Mouse (Mus musculus) left cerebral cortex, postnatal 14 days (tissue): ENCODE data around the gene Prss3. TPM values are rescaled to one million over a fixed set of nuclear protein-coding genes. Genes with fewer than 3 reads are reported as not detected.
"Not testable (repeated sequence)": the region's sequence is repeated elsewhere in the genome, so short reads cannot be mapped to it uniquely, and the experiment has no call there.

ENCODE experiments used
- DNase-seq, 2 experiments: peaks; one replicate each; pipeline ENCODE4 v3.0.0; 2021 to 2022; ENCODE audit warnings: low spot score in 2 of 2, mixed read lengths in 1 of 2
- intact Hi-C: fragments of 180-260 bp; cut with DNase I; formaldehyde crosslinking; loops from one replicate; pipeline ENCODE4 v1.15.1; 2025
- long read RNA-seq, 2 experiments: library from polyadenylated mRNA; stranded (forward); transcript quantifications; one replicate each; pipeline ENCODE4 v2.0.0; 2021
- total RNA-seq, 2 experiments: library from RNA; stranded (reverse); gene quantifications; 2 replicates each; pipeline ENCODE4 v1.2.3; 2021

Prss3 gene
- total RNA-seq = not detected
- long read RNA-seq, experiment 1 = 0 reads
- long read RNA-seq, experiment 2, partial matches to known transcripts = 1 of 1 reads
- long read RNA-seq, experiment 2, other reads (novel, unspliced or antisense) = 0 of 1 reads

DNA sequence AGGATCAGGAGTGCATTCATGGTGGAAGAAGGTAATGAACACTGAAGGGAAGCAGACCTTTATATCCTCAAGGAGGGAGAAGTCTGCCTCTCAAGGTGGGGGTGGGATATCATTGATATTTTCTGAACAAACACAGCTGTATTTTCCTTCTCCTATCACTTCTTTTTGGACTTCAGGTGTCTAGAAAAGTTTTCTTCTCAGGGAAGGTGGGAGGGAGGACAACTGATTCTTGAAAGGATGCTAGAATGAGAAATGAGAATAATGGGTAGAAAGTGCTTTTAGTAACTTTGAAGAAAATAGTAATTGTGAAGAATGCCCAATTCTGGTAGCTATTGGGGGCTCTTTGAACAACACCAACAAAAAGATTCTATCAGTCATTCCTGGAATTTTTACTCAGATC lies at the start of gene Prss3:
Gene Prss3 (minus strand): TSS at position 101 of the 400 bp plus-strand sequence.
- DNase-seq, intact Hi-C loops: not testable (repeated sequence)

DNA sequence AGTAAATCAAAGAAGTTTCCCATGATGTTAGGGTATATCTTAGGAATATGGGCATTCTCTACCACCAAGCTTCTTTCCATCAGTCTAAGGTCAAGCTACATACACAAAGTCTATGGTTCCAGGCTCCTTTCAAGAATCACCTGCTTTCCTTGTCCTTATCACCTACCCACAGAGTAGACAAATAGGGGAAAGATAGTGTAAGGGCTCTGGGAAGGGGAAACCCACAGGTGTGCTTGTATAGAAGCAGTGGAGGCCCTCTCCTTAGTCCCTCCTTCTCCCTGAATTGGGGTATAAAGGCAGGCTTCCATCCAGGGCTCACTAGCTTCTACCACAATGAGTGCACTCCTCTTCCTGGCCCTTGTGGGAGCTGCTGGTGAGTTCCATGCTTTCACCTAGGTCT lies 14.6 kb upstream of the Prss3 start, which contains the start of gene Gm5771:
Gene Gm5771 (plus strand): TSS at position 301 of the 400 bp plus-strand sequence.
- intact Hi-C loops, DNase-seq: not testable (repeated sequence)

DNA sequence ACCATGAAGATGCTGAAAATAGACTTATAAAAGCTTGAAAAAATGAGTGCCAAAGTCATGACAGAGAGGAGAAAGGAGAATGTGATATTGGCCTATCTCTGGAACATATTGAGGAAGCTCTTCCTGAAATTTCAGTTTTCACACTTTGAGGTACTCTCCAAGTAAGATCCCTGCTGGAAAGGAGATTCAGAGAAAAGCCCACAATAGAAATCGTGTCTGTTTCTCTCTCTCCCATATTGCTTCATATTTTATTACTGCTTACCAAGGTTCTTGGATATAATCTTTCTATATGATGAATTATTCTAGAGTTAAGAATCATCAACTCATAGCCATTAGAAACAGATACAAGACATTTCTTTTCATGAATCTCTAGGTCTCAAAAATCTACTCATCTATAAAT lies 14.2 kb upstream of the Prss3 start:
- DNase-seq, intact Hi-C loops: not testable (repeated sequence)

DNA sequence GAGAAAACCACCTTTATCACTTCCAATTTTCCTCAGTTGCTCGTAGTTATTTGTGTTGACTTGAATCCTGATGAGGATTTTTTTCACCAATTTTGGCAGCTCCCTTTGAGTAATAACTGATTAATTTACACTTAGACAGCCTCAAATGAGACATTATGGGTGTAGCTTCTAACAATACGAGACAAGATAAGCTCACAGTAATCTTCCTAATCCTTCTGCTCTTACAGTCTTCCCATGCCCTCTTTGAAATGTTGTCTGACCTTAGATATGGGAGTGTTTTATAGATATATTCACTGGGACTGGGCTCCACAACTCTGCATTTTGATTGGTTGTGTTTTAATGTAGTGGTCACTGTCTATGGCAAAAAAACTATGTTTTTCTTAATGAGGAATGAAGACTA lies 9.3 kb upstream of the Prss3 start:
- intact Hi-C loops = no loop called here

DNA sequence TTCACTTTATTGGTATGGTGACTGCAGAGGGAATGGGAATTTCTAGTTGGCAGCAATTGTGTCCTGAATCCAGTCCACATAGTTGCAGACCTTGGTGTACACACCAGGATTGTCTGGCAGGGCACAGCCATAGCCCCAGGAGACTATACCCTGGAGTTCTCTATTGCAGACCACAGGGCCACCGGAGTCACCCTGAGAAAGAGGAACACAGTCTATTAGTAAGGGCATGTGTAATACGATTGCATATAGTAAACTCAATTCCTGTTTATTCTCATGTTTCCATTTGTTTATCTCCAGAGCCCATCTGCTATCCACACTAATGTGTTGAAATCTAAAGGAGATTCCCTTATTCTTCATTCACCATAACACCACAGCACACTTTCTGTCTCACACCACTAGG lies 3.7 kb downstream of the Prss3 start:
- intact Hi-C loops = not testable (repeated sequence)

More for the DNA sequence above, 9.3 kb upstream of the Prss3 start:
- DNase-seq = no peak

DNA sequence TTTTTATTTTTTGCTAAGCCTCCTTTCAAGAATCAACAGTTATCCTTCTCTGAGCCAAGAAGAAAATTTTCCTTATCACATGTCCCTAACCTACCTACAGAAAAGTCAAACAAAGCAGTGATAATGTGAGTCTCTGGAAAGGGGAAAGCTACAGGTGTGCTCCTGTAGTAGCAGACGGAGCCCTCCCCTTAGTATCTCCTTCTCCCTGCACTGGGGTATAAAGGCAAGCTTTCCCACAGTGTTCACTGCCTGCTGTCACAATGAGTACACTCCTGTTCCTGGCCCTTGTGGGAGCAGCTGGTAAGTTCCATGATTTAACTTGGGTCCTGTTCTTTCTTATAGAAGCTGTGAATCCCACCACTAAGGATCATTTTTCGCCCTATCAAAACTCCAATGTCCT lies 23.5 kb downstream of the Prss3 start, which contains the start of gene Try10:
Gene Try10 (plus strand): TSS at position 174 of the 400 bp plus-strand sequence.
- intact Hi-C loops = loop anchor here (10.0 kb wide), 1 partner anchor 61 kb away; no protein-coding TSS in a partner anchor
- DNase-seq = no peak

More for the DNA sequence above, 3.7 kb downstream of the Prss3 start:
- not testable (repeated sequence) for DNase-seq

Other genes starting within 250 kb of the Prss3 start
- not detected for gene Try4, start 75.4 kb downstream of the Prss3 start, total RNA-seq
- gene Try5, start 60.8 kb downstream of the Prss3 start, total RNA-seq = not detected
- gene Try10, start 23.6 kb downstream of the Prss3 start, total RNA-seq = not detected
- gene Gm5771, start 14.7 kb upstream of the Prss3 start, total RNA-seq = not detected
- under 1 TPM in 1 of 2 experiments, not detected in 1; 0.70 TPM for gene Gm10334, start 68.5 kb upstream of the Prss3 start, total RNA-seq
- not detected for gene Prss1, start 81.3 kb upstream of the Prss3 start, total RNA-seq
- not detected for gene Prss2, start 144.1 kb upstream of the Prss3 start, total RNA-seq
- 100 to 1,000 TPM; 142 to 146 TPM for gene Ephb6, start 227.8 kb upstream of the Prss3 start, total RNA-seq